Mouse (Mus musculus) embryonic facial prominence, embryonic 12.5 days (tissue): Measurements from ENCODE around the gene Klrb1. TPM values are rescaled to one million over a fixed set of nuclear protein-coding genes. Genes with fewer than 3 reads are reported as not detected.
A peak's percentile ranks its signal among the peaks of the same experiment; 100 is the strongest.
"Not testable (repeated sequence)": the region's sequence is repeated elsewhere in the genome, so short reads cannot be mapped to it uniquely, and the experiment has no call there.

Experiments
- ATAC-seq: fragments of 200-750 bp; cut with Nextera tagmentation; 2 replicates; pipeline ENCODE4 v1.8.0; 2017; ENCODE audit not compliant: insufficient number of reproducible peaks, insufficient read depth, low FRiP score, low TSS enrichment
- H3K27ac ChIP-seq: fragments of 300-500 bp; sonication (generic); 2 replicates; pipeline ENCODE4 v1.5.1; 2016; ENCODE audit warnings: mild to moderate bottlenecking
- H3K27me3 ChIP-seq: fragments of 300-500 bp; sonication (generic); 2 replicates; pipeline ENCODE4 v1.6.1; 2016; ENCODE audit warnings: mild to moderate bottlenecking, moderate library complexity
- H3K36me3 ChIP-seq: fragments of 300-500 bp; sonication (generic); 2 replicates; pipeline ENCODE4 v1.6.1; 2016; ENCODE audit warnings: mild to moderate bottlenecking
- H3K4me1 ChIP-seq: fragments of 300-500 bp; sonication (generic); 2 replicates; pipeline ENCODE4 v1.6.1; 2016
- H3K4me2 ChIP-seq: fragments of 300-500 bp; sonication (generic); replicated peaks from 2 replicates; pipeline ENCODE4 v1.6.1; 2016; ENCODE audit warnings: mild to moderate bottlenecking, moderate library complexity
- H3K4me3 ChIP-seq: fragments of 300-500 bp; sonication (generic); 2 replicates; pipeline ENCODE4 v1.5.1; 2016; ENCODE audit warnings: mild to moderate bottlenecking
- H3K9ac ChIP-seq: fragments of 300-500 bp; sonication (generic); 2 replicates; pipeline ENCODE4 v1.6.1; 2016; ENCODE audit warnings: mild to moderate bottlenecking, moderate library complexity
- H3K9me3 ChIP-seq: fragments of 300-500 bp; sonication (generic); 2 replicates; pipeline ENCODE4 v1.6.1; 2016; ENCODE audit warnings: mild to moderate bottlenecking, moderate library complexity
- WGBS: fragments of 180-500 bp; shearing (Covaris S2); methylation state at CpG from one replicate; pipeline ENCODE4 v1.1.7; 2016; 5-methylcytosine and 5-hydroxymethylcytosine counted together
- polyA plus RNA-seq: library from polyadenylated mRNA; unstranded; fragments of >200 nt; fragmentation: Nextera tagmentation; extraction: Ambion mirVana; gene quantifications from 2 replicates; pipeline ENCODE4 v1.2.1, GENCODE M21; 2016

Klrb1 gene
- polyA plus RNA-seq, 1 experiment from 2014 or later, result not detected

DNA sequence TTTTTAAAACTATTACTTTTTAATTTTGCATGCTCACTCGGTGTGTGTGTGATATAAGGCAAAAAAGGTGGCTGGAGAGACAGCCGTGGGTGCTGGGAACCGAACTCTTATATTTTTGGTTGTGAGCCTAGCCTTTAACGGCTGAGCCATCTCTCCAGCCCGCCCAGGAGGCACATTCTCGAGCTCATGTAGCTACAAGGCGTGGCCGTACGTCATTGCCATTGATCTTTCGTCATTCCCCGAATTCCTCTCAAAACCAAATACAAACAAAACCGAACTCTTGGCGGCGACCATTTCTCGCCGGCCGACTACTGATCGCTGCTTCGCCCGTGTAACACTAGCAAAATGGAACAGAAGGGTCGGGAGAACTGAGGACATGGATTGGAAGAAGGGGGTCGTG lies 37.2 kb upstream of the Klrb1 start:
- Histone ChIP-seq H3K4me3 (peak overlapping the region; percentile 57), H3K4me2 (peak overlapping the region; percentile 11; the same call in 1 of the 2 replicates), H3K27ac (peak overlapping the region; percentile 86), H3K9ac (peak overlapping the region; percentile 47)
- H3K4me1 ChIP-seq, H3K36me3 ChIP-seq, H3K9me3 ChIP-seq, H3K27me3 ChIP-seq: not testable (repeated sequence)
- ATAC-seq, result peak; percentile 4; the same call in 1 of the 2 replicates
- 1% methylated on average over 22 of the region's 22 CpGs for WGBS

DNA sequence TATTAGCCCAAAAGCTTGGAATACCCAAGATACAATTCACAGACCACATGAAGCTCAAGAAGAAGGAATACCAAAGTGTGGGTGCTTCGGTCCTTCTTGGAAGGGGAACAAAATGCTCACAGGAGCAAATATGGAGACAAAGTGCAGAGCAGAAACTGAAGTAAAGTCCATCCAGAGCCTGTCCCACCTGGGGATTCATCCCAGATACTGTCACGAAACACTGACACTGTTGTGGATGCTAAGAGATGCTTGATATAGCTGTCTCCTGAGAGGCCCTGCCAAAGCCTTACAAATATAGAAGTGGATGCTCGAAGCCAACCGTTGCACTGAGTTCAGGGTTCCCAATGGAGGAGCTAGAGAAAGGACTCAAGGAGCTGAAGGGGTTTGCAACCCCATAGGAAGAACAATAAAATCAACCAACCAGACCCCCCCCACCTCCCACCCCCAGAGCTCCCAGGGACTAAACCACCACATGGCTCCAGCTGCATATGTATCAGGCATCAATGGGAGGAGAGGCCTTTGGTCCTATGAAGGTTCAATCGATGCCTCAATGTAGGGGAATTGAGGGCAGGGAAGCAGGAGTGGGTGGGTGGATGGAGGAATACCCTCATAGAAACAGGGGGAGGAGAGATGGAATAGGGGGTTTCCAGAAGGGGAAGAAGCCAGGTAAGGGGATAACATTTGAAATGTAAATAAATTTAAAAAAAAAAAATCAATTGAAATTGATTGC lies 36.5 kb upstream of the Klrb1 start:
- peak overlapping the region; percentile 57 for H3K4me3 ChIP-seq

DNA sequence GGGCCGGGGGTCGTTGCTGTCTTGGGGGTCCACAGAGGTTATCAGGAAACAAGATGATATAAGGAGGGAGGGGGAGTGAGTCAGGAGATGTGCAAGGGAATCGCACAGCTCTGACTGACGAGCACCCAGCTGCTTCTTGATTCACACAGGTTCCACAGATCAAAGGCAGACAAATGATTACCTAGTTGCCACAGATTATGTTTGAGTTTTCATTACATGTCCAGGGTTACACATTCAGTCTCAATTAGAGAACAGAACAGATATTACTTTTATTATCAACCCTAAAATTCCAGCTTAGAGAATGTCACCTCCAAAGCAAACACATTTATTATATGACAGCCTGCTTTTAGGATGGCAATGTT lies 32.5 kb upstream of the Klrb1 start:
- H3K27ac ChIP-seq, H3K4me3 ChIP-seq, ATAC-seq, H3K27me3 ChIP-seq, H3K4me1 ChIP-seq, H3K4me2 ChIP-seq, H3K9ac ChIP-seq, H3K9me3 ChIP-seq, H3K36me3 ChIP-seq: not testable (repeated sequence)
- WGBS, result 71% methylated on average over 4 of the region's 4 CpGs

More for the DNA sequence above, 36.5 kb upstream of the Klrb1 start:
- ATAC-seq, result no peak
- WGBS, result 78% methylated on average over 5 of the region's 5 CpGs
- Histone ChIP-seq H3K4me1 (no peaks in the 10 kb centered on the region), H3K9me3 (no peaks in the 10 kb centered on the region), H3K36me3 (no peaks in the 10 kb centered on the region), H3K4me2 (0 out of 2 replicates have a peak overlapping the region, but pooled peaks have one; percentile 11), H3K27ac (no peak overlapping the region), H3K9ac (no peak overlapping the region), H3K27me3 (no peaks in the 10 kb centered on the region)

DNA sequence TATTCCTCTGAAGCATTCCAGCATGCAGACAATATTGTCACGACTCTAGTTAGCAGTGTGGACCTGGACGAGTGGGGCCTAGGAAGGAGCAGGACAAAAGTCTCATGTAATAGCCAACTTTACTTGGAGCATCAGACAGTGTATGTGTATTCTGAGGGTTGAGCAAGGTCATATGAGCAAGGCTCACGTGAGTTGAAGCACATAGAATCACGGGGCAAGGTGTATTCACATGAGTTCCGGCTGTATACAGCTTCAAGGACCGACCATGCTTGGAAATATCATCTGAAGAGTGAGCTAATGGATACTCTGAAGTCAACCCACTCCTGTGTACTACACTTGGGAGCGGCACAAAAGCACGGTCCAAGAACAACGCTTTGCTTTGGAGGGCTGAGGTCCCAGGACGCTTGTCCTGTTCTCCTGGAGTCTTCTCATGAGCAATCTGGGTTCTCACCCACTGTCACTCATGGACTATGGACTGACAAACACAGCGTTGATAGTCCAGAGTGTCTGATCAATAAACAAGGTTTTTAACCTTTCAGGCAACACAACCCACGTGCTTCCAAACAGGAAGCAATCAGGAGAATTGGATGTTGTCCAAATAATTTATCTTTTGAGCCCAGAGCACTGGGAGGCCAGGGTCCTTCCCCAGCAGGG lies 32.0 kb upstream of the Klrb1 start:
- H3K9ac ChIP-seq, H3K27me3 ChIP-seq, ATAC-seq, H3K9me3 ChIP-seq, H3K36me3 ChIP-seq, H3K4me1 ChIP-seq, H3K4me2 ChIP-seq, H3K27ac ChIP-seq, H3K4me3 ChIP-seq: not testable (repeated sequence)
- WGBS, result 82% methylated on average over 12 of the region's 12 CpGs

DNA sequence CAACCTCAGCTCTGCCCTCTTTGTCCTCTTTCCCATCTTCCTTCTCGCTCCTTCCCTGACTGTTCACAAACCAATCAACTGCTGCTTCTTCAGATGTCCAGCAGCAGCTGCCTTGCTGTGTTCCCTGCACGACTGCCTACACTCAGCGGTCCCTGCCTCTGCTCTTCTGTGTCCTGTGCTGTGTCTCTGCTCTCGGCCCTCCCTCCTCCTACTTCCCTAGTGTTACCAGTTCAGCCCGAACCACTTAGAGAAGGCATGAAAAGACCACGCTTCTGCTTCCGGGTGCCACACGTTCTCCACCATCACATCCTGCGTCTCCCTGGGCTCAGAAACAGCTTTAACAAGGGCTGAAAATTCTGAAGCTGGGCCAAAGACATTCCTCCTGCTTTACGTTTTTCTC lies 31.4 kb upstream of the Klrb1 start:
- H3K4me3 ChIP-seq, H3K36me3 ChIP-seq, H3K27me3 ChIP-seq, H3K9me3 ChIP-seq, H3K27ac ChIP-seq, H3K4me1 ChIP-seq, H3K9ac ChIP-seq: not testable (repeated sequence)
- ATAC-seq, result peak; percentile 31; the same call in 1 of the 2 replicates
- 0 out of 2 replicates have a peak overlapping the region, but pooled peaks have one; percentile 3 for H3K4me2 ChIP-seq
- WGBS, result 41% methylated on average over 10 of the region's 10 CpGs

DNA sequence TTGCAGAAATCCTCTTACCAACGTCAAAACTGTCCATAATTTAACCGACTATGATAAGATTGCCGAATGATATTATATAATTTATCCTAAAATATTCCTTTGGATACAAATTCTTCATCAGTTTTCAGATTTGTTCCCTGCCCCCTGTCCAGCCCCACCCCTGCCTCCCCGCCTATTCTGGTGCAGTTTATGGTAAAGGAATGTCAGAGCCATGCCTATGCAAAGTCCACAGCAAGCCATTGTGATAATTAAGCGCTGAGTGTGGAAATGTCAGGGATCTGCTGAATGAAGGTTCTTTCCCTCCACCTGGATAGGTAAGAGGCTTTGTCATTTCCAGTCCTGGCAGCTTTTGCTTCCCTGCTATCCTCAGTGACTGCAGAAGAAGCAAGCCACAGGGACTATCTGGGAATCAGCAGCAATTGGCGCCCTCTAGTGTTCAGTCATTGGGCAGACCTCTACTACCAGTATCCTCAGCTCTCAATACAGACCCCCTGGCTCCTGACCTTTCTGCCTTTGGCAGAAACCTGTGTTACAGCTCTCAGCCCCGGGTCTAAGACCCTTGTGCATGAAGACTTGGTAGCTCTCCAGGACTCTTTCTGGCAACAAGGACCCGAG lies 30.9 kb upstream of the Klrb1 start:
- peak; percentile 90 for ATAC-seq
- not testable (repeated sequence) for H3K36me3 ChIP-seq, H3K9me3 ChIP-seq, H3K4me2 ChIP-seq, H3K27ac ChIP-seq, H3K4me3 ChIP-seq, H3K27me3 ChIP-seq, H3K4me1 ChIP-seq, H3K9ac ChIP-seq
- WGBS, result 36% methylated on average over 8 of the region's 8 CpGs

DNA sequence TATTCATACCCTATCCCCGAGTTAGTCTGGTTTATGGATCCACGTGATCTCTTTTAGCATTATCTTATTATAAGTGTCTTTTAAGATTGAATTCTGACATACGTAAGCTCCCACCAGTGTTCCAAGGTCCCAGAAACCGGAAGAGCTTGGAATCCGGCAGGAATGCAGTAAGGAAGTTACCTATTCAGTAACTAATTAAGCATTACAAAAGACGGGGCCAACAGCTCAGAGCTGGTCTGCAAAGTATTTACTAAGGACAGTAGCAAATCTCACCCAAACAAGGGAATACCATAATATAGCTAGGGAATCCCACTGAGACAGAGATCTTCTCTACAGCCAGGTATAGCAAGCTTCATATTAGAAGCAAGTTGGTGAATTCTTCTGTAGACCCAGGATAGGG lies 24.1 kb upstream of the Klrb1 start:
- not testable (repeated sequence) for H3K4me3 ChIP-seq, H3K4me2 ChIP-seq, H3K27me3 ChIP-seq, ATAC-seq, H3K27ac ChIP-seq, H3K4me1 ChIP-seq, H3K36me3 ChIP-seq, H3K9me3 ChIP-seq, H3K9ac ChIP-seq
- WGBS, result 70% methylated on average over 6 of the region's 6 CpGs

GRCm38 (mm10) chr6:128737445-128737844 lies 14.6 kb upstream of the Klrb1 start:
- Histone ChIP-seq H3K4me2 (no peak overlapping the region), H3K9me3 (no peaks in the 10 kb centered on the region), H3K36me3 (no peaks in the 10 kb centered on the region), H3K9ac (no peak overlapping the region), H3K4me3 (no peak overlapping the region), H3K27ac (no peak overlapping the region), H3K27me3 (no peaks in the 10 kb centered on the region), H3K4me1 (no peaks in the 10 kb centered on the region)
- WGBS, result 87% methylated on average over 7 of the region's 7 CpGs
- ATAC-seq, result no peak

DNA sequence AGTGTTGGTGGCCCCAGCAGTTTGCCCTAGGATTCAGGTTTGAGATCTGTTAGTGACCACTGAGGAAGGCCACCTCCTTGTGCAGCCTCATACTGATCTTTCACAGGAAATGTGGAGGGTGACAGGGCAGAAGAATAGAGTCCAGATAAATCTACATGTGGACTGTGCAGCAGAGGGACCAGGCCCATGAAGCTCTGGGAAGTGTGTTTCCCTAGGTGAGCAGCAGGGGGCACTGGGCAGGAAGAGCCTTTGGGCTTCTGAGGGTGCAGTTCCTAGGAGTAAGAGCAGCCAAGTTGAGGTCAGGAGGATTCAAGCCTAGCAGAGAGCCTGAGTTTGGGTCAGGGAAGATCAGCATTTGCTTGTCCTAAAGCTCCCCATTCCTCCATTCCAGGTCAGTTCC lies 13.2 kb upstream of the Klrb1 start:
- Histone ChIP-seq H3K27ac (no peak overlapping the region), H3K4me2 (no peak overlapping the region), H3K4me3 (no peak overlapping the region), H3K9ac (no peak overlapping the region), H3K4me1 (no peaks in the 10 kb centered on the region), H3K9me3 (no peaks in the 10 kb centered on the region), H3K36me3 (no peaks in the 10 kb centered on the region), H3K27me3 (no peaks in the 10 kb centered on the region)
- ATAC-seq, result no peak

GRCm38 (mm10) chr6:128734896-128735295 lies 12.0 kb upstream of the Klrb1 start:
- ATAC-seq, result no peak
- no peaks in the 10 kb centered on the region for H3K36me3 ChIP-seq
- H3K4me3 ChIP-seq, result no peak overlapping the region
- no peaks in the 10 kb centered on the region for H3K27me3 ChIP-seq
- no peaks in the 10 kb centered on the region for H3K4me1 ChIP-seq
- H3K4me2 ChIP-seq, result no peak overlapping the region
- H3K9ac ChIP-seq, result no peak overlapping the region
- H3K27ac ChIP-seq, result no peak overlapping the region
- no peaks in the 10 kb centered on the region for H3K9me3 ChIP-seq

GRCm38 (mm10) chr6:128733908-128734679 lies 11.2 kb upstream of the Klrb1 start:
- Histone ChIP-seq H3K4me1 (no peaks in the 10 kb centered on the region), H3K9ac (no peak overlapping the region), H3K9me3 (no peaks in the 10 kb centered on the region), H3K27me3 (no peaks in the 10 kb centered on the region), H3K36me3 (no peaks in the 10 kb centered on the region), H3K4me2 (no peak overlapping the region), H3K27ac (no peak overlapping the region), H3K4me3 (no peak overlapping the region)
- 73% methylated on average over 5 of the region's 5 CpGs for WGBS
- no peak for ATAC-seq

DNA sequence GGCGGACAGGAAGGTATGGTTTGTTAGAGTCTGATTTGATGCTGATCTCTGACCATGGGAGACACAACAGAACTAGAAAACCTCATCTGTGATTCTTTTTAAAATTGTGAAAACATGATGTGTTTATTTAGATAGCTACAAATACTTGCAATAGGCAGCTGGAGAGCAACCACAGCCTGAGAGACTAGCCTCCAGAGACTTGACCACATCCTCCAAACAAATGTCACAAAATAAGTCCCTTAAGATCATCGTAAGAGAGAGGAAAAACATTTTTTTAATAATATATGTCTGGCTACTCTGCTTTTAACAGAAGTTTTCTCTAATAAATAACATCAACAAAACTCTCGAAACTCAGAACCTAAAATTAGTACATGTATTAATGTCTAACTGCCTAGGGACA lies 9.2 kb upstream of the Klrb1 start:
- H3K4me1 ChIP-seq, result no peaks in the 10 kb centered on the region
- no peak overlapping the region for H3K9ac ChIP-seq
- H3K27ac ChIP-seq, result no peak overlapping the region
- no peaks in the 10 kb centered on the region for H3K36me3 ChIP-seq
- H3K4me3 ChIP-seq, result no peak overlapping the region
- 77% methylated on average over 3 of the region's 3 CpGs for WGBS
- H3K4me2 ChIP-seq, result no peak overlapping the region
- no peaks in the 10 kb centered on the region for H3K9me3 ChIP-seq
- ATAC-seq, result no peak
- no peaks in the 10 kb centered on the region for H3K27me3 ChIP-seq
